Mouse (Mus musculus): ENCODE measurements around the gene Ccdc136.
A peak's percentile ranks its signal among the peaks of the same experiment; 100 is the strongest.
"Not testable (repeated sequence)": the region's sequence is repeated elsewhere in the genome, so short reads cannot be mapped to it uniquely, and the experiment has no call there.

The Ccdc136 gene

DNA sequence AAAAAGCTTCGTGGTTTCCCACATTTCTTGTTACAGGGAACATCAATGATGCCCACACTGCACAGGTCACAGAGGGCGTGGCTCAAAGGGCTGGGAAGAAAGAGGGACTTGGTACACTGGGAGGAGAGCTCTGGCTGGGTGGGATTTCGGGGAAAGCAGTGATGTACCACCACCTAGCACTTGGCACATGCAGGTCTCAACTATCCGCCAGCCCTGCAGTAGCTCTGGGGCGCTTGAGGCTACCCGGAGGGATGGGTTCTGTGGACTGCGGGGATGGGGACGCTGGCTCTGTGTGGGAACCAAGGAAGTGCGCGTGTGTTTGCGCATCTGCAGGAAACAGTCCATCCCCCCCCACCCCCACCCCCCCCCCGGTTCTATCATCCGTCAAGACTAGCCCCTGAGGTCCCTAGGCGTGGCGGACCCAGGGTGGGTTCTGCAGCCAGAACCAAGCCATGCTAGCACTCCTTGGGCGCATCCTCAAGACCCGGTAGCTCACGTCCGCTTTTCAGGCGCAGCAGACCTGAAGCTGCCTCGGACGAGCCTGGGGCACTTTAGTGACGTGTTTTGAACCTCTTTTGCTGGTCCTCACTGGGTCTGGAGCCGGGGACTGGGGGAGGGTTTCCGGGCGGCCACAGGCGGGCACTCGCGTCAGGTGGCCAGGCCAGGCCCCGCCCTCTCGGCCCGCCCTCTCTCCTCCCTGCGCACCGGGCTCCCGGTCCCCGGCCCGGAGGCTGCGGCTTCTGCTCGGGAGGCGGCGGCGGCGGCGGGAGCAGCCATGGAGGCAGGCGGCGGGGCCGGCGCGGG is at the start of gene Ccdc136:
Ccdc136 (plus strand) TSS at position 400 of the 804 bp plus-strand sequence.
- DNase-seq = peak; percentile 81

DNA sequence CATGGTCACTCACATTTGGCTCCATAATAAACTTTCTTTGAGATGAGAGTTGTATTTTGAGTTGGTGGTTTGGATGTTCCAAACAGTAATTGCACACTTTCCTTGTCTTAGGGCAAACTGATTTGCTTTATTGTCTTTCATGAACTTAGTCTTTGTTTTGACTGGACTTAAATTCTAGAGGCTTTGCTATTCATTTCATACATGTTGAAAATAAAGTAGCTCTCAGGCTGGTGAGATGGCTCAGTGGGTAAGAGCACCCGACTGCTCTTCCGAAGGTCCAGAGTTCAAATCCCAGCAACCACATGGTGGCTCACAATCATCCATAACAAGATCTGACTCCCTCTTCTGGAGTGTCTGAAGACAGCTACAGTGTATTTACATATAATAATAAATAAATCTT is 49.6 kb upstream of the Ccdc136 start:
- DNase-seq = not testable (repeated sequence)

DNA sequence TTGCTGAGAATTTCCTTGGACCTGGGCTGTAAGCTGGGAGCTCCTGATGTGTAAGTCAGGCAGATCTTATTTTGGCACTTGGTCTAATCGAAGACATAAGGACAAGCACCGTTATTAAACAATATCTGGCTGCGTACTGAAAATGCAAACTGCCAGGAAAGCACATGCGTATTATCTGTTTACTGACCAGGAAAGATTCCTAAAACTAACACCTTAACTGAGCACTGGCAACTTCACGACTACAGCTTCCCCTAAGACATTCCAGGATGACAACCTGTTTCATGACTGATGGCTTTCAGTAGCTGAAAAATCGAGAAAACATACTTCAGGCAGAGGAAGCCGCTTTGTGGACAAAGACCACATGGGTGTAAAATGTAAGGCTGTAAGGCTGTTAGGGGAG is 48.9 kb upstream of the Ccdc136 start:
- DNase-seq = no peak

DNA sequence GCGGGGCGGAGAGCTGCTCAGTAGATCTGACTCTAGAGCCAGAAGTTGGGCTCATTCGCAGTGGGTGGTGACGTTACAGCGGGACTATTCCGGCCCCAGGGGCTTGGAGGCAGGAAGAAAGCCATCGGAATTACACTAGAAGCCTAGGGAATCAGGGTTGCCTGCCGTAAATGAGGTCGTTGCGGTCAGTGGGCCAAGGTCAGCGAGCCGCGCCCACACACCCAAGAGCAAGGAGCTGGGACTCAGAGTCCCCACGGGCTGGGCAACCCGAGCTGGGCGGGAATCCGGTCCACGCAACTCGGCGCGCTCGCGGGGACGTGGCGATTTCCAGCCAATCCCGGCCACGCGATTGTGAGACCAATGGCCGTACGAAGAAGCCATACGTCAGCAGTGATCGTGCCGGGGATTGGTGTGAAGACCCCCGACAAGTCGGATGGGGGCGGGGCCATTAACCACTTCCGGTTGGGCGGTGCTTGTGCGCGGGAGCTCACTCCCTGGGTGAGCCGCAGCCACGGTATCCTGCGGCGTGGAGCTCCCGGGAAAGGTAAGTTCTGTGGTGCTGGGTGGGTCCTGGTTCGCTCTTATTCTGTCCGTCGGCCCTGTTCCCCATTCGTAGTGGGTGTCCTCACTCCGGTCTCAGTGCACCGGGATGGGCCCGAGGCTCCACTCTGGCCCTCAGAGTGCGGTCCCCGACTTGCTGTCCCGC is 48.3 kb upstream of the Ccdc136 start, which contains the start of gene Calu:
Calu (plus strand) TSS at position 405 of the 706 bp plus-strand sequence.
- peak; percentile 100 for DNase-seq

DNA sequence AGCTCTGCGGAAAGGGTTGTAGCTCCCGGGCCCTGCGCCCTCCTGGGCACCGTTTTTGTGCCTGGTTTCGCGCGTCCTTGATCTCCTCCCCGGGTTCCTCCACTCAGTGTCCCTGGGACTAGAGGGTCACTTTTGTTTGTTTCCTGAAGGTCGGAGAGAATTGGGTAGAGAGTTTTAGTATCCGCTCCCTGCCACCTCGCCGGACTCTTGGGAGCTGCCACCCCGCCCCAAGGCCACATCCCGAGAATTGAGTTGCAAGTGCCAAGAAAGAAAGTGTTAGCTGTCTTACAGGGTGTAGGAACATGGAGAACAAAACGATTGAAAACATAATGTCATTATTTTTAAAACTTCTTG is 47.8 kb upstream of the Ccdc136 start:
- DNase-seq = no peak

DNA sequence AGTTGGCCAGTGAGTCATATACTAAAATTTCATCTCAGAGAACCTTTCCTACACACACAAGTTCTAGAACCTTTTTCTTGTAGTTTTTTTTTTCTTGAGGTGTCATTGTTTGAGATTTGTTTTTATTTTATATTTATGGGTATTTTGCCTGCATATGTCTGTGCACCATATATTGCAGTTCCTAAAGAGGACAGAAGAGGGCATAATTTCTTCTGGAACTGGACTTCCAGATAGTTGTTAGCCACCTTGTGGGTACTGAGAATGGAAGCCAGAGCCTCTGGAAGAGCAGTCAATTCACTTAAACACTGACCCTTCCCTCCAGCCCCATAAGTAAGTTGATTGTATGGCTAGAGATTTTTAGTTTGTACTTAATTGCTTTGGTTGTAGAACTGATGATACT is 44.5 kb upstream of the Ccdc136 start:
- DNase-seq = peak; percentile 15

DNA sequence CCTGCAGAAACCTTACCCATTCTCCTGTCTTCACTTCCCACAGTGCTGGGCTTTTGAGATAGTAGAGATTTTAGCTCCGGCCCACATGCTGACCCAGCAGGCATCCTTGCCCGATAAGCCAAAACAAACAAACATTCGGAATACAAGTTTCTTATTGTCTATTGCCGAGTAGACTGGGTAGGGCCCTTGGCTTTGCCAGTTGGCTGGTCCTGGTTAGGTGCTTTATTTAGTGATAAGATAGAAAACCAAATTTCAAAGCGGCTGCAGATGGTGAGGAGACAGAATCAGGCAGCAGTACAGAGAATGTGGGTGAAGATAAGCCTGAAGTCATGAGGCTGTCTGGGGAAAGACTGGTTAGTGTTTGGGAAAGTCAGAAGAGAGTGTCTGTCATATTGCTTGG is 43.3 kb upstream of the Ccdc136 start:
- no peak for DNase-seq

DNA sequence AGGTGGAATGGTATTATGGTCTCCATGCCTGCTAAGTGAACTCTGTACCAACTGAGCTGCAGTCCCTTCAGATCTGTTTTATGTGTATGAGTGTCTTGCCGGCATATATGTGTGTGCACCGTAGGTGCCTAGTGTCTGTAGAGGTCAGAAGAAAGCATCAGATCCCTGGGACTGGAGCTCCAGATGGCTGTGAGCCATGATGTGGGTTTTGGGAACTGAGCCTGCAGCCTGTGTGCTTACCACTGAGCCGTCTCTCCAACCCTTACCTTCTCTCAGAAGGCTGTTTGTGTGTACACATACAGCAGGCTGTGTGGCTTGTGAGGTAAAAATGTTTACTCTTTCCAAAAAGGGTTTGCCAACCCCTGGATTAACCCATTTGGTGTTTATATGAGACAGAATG is 36.7 kb upstream of the Ccdc136 start:
- DNase-seq = no peak

DNA sequence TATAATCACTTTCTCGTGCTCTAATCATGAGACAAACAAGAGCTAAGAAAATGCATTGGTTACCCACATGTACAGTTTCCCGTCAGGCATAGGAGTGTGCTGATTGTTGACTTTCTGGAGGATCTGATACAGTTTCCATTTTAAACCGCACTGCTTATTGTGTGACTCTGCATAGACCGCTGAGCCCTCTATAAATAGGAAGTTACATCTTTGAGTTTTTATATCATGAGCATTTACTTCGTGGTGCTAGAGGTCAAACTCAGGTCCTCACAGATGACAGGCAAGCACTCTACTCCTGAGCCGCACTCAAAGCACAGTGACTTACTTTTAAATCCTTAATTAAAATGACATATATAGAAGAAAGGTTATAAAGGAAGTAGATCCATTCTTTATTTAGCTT is 35.9 kb upstream of the Ccdc136 start:
- DNase-seq = no peak

DNA sequence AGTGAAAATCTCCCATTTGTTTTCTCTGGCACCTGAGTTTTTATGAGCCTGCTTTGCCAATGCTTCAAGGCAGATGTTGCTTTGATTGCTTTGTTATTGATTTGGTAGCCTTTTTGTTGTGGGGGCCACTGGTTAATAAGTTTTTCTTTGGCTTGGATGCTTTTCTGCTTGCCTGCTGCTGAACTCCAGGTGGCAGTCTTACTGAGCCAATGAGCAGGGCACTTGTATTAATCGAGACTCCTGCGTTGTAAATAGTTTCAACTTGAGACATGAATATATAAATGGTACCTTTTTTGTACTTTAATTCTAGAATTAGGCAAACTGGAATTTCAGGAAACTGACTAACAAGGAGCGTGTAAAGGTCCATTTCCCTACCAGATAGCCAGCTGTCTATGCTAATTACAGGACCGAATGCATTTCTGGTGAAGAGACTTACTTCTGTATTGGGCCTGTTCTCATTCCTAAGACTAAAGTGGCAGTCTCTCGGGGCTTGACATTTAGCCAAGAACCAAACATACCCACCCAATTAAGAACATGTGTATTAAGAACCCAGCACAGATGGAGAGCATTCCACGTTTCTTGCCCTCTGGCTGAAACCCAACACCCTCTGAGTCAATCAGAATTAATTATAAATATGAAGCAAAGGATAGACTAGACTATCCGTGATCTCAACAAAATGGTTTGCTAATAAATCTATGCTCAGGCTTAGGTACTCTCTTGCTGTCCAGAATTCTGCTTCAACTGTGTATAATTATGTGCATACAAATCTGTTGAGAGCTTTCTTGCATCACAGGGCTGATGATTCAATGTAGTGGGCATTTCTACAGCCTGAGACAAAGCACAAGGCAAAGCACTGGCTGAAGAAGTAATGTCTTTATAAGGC is 33.6 kb upstream of the Ccdc136 start:
- peak; percentile 40 for DNase-seq

DNA sequence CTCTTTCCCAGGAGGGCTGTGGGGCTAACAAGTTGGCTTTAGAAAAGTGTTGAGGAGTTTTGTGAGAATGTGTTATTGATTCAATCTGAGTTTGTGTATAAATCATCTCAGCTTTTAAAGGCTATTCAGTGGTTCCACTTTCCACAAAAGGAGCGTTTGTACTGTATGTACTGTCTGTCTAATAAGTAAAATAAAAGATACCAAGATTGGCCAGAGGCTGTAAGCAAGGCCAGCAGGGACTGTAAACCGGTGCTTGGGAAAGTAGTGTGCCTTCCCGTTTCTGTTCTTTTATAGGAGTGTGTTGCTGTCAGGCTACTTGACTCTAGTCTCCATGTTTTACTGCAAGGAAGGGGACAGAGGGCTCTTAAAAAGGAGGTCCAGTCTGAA is 33.0 kb upstream of the Ccdc136 start:
- no peak for DNase-seq

DNA sequence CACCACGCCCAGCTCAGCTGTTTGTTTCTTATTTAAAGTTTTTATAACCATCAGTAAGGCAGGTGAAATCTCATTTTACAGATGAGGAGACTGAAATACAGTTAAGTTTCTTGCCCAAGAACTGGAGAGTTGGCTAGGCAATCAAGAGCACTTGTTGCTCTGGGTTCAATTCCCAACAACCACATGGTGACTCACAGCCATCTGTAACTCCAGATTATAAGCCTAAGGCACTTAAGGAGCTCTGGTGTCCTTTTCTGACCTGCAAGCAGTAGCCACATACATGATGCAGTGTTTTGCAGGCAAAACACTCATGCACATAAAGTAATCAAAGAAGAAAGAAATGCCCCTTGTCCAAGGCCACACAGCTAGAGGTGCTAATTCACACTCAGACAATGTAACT is 30.8 kb upstream of the Ccdc136 start:
- DNase-seq = no peak

DNA sequence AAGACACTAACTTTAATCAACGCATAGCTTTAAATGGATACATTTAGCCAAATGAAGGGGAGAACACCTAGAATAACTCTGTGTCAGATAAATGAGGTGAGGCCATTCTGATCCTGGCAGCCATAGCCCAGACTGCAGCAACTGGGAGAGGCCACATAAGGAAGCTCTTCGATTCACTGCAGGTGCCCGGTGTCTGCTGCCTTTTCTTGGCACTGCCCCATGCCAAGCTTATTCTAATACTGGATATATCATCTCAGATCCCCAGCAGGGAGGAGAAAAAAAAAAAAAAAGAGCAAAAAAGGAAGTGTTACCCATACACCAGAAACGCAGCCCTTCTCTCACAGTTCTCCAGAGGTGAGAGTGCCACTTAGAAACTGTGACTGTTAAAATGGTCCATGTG is 18.7 kb upstream of the Ccdc136 start:
- no peak for DNase-seq

DNA sequence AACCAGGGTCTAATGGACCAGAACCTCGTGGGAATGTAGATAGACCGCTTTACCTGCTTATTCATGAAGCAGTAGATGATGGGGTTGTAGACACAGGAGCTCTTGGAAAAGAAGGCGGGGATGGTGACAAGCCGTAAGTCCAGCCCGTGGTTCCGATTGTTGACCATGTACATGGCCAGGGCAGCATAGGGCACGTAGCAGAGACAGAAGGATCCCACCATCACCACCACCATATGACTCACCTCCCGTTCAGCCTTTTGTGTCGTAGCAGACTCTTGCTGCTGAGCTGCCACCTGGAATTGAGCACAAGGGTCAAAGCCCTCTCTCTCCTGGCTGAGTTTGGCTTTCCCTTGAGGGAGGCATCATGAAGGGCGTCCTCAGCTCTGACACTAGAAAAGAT is 17.4 kb upstream of the Ccdc136 start:
- DNase-seq = no peak

DNA sequence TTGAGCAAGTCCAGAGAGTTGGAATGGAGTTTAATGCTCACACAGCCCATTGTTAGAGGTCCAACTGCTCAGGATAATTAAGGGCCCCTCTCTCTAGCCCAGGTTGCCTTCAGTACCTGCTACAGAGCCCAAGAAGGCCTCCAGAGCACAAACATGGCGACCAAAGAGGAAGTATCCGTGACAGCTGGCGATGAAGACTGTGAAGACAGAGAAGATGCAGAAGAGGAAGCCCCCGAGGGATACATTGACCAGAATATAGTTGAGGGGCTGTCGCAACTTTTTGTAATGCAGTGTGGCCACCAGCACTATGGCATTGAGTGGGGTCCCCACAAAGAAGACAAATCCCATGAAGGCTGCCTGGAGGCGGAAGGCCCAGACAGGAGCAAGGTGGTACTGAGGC is 16.2 kb upstream of the Ccdc136 start:
- no peak for DNase-seq

DNA sequence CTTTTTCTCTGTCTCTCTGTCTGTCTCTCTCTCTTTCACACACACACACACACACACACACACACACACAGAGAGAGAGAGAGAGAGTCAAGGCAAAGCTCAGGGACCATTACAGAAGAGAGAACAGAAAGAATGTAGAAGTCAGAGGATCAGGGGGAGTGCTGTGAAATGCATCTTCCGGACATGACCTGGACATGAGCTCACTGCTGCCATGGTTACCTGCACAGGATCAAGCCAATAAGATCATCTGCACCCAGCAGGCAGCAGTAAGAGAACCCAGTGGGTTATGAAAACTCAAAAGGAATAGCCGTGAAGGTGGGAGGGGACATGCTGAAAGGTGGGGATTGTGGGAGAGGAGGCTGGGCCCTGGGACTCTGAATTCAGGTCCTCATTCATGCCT is 13.7 kb upstream of the Ccdc136 start:
- DNase-seq = no peak

DNA sequence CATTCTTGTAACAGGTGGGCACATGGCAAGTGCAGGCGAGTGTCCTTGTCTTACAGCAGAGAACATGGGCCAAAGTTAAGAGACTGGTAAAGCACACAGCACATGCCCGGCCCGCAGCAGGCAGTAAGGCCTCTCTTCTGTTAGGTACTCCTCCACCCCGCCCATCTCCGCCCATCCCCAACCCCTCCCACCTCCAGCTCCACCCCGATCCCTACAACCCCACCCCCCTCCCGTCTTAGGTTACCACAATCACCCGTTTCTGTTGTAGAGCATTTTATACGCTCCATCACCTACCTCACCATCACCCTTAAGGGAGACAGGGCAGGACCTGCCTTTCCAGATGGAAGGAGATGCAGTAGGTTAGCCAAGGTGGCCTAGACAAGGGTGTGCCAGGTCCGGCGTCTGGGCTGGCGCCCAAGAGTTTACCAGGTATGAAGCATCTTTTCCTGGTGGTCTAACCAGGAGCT is 8.0 kb upstream of the Ccdc136 start, which contains the start of gene Opn1sw:
Opn1sw (minus strand) TSS at position 417 of the 467 bp plus-strand sequence.
- DNase-seq = peak; percentile 16

DNA sequence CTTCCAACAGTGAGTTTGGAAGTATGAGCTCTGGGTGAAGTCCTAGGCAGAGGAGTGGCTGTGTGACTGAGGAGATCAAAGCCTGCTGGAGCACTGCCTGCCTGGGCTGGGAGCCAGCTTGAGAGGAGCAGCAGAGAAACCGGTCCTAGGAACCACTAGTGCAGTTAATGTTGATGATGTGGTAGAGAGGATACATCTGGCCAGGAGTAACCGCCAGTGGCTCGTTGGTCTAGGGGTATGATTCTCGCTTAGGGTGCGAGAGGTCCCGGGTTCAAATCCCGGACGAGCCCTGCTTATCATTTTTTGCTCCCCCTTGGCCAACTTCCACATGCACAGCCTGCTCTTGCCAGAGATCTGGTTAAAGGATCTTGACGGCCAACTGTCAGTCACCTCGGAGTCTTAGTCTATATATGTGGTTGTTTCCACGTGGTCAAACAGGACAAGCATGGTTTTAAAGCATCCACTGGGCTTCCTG is 7.5 kb upstream of the Ccdc136 start:
- DNase-seq = peak; percentile 94

DNA sequence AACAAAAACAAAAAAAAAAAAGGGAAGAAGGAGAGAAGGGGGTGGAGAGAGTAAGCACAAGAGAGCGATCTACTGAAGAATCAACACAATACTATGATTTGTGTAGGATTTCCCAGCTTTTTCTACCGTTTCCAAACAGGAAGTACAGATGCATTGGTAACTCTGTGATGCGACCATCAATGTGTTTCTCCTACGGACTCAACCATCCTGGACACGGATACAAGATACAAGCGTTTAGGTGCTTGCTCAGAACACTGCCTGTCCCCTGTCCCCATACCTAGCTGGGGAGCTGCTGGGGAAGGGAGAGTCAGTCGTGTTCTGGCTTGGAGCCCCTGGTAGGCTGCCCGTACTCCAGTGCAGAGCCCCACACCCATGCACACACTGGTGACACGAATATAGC is 6.7 kb upstream of the Ccdc136 start:
- DNase-seq = no peak

DNA sequence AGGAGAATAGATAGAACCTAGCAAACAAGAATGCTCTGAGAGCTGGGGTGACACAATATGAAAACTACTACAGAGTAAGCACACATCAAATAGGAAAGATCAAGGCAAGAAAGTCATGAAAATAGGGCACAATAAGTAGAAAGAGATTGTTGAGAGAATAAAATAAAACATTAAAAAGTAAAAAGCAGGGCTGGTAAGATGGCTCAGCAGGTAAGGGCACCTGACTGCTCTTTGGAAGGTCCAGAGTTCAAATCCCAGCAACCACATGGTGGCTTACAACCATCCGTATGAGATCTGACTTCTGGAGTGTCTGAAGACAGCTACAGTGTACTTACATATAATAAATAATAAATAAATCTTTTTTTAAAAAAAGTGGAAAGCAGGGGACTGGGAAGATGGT is 5.6 kb upstream of the Ccdc136 start:
- not testable (repeated sequence) for DNase-seq

DNA sequence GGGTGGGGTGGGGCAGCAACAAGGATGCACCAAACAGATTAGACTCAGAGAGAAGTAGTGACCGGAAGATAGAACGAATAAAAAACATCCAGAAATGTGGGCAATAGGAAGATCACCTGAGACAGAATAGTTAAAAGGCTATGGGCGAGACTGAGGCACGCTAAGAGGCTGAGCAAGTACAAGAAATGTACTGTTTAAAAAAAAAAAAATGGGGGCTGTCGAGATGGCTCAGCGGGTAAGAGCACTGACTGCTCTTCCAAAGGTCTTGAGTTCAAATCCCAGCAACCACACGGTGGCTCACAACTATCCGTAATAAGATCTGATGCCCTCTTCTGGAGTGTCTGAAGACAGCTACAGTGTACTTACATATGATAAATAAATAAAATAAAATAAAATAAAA is 4.9 kb upstream of the Ccdc136 start:
- DNase-seq = not testable (repeated sequence)

DNA sequence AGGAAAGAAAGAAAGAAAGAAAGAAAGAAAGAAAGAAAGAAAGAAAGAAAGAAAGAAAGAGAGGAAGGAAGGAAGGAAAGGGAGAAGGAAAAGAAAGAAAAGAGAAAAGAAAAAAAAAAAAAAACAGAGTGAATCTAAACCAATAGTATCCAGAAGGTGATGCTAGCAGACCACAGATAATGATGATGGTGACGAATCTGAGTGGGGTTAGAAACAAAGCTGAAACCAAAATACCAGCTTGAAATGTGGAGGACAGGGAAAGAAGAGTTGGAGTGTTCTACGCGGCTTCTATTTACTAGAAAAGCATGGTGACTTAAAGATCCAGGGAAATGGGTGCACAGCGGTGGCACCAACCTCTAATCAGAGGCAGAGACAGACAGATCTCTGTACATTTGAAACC is 4.3 kb upstream of the Ccdc136 start:
- no peak for DNase-seq

DNA sequence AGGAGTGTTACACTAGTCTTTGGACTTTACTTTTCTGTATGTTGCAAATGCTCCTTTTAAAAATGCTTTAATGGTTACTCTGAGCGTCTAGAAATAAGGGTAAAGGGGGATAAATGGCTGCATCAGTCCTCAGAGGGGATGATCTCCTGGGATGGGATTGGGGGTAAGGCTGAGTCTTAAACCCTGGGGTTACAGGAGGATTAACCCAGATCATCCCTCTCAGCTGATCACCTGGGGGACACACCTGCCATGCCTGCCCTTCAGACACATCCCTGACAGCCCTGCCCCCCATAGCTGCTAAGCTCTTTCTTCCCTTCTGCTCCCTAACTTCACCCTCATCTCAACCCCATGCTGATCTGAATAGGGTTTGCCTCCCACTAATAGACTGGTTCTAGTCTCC is 1.8 kb upstream of the Ccdc136 start:
- no peak for DNase-seq
